Mouse (Mus musculus) hindbrain, embryonic 16.5 days (tissue): ENCODE results near the gene Nedd8. TPM values are rescaled to one million over a fixed set of nuclear protein-coding genes. Genes with fewer than 3 reads are reported as not detected.
A peak's percentile ranks its signal among the peaks of the same experiment; 100 is the strongest.

Source experiments
- ATAC-seq: fragments of 200-750 bp; cut with Nextera tagmentation; 2 replicates; pipeline ENCODE4 v1.8.0; 2017; ENCODE audit warnings: moderate TSS enrichment, moderate library complexity
- H3K27ac ChIP-seq: fragments of 300-500 bp; sonication (generic); 2 replicates; pipeline ENCODE4 v1.5.1; 2014; ENCODE audit warnings: low read depth, mild to moderate bottlenecking, control low read depth, low read length, moderate library complexity
- H3K27me3 ChIP-seq: fragments of 300-500 bp; sonication (generic); replicated peaks from 2 replicates; pipeline ENCODE4 v1.6.1; 2014; ENCODE audit warnings: low read length; ENCODE audit not compliant: control insufficient read depth, insufficient read depth
- H3K36me3 ChIP-seq: fragments of 300-500 bp; sonication (generic); 2 replicates; pipeline ENCODE4 v1.6.1; 2014; ENCODE audit warnings: mild to moderate bottlenecking, low read length, moderate library complexity, mixed read lengths; ENCODE audit not compliant: control insufficient read depth, insufficient read depth
- H3K4me1 ChIP-seq: fragments of 300-500 bp; sonication (generic); 2 replicates; pipeline ENCODE4 v1.6.1; 2014; ENCODE audit warnings: low read depth, low read length; ENCODE audit not compliant: control insufficient read depth, insufficient read depth
- H3K4me2 ChIP-seq: fragments of 300-500 bp; sonication (generic); 2 replicates; pipeline ENCODE4 v1.6.1; 2014; ENCODE audit warnings: mild to moderate bottlenecking, low read length, control low read depth, moderate library complexity
- H3K4me3 ChIP-seq: fragments of 300-500 bp; sonication (generic); 2 replicates; pipeline ENCODE4 v1.5.1; 2014; ENCODE audit warnings: mild to moderate bottlenecking, low read length, control low read depth, moderate library complexity
- H3K9ac ChIP-seq: fragments of 300-500 bp; sonication (generic); 2 replicates; pipeline ENCODE4 v1.6.1; 2014; ENCODE audit warnings: low read depth, mild to moderate bottlenecking, control low read depth, low read length, moderate library complexity
- H3K9me3 ChIP-seq: fragments of 300-500 bp; sonication (generic); 2 replicates; pipeline ENCODE4 v1.6.1; 2014; ENCODE audit warnings: mild to moderate bottlenecking, low read length, moderate library complexity; ENCODE audit not compliant: control insufficient read depth
- WGBS: fragments of 180-500 bp; shearing (Covaris S2); extraction: QIAGEN DNeasy Blood & Tissue Kit; methylation state at CpG from one replicate; pipeline ENCODE4 v1.1.7; 2014; 5-methylcytosine and 5-hydroxymethylcytosine counted together
- polyA plus RNA-seq: library from polyadenylated mRNA; unstranded; fragments of >200 nt; fragmentation: Nextera tagmentation; extraction: Ambion mirVana; gene quantifications from 2 replicates; pipeline ENCODE4 v1.2.1, GENCODE M21; 2015

The Nedd8 gene
- polyA plus RNA-seq, 1 experiment from 2014 or later = 599 TPM

- H3K4me2 ChIP-seq = no peak within 1 kb of the TSS
- H3K36me3 ChIP-seq = no peaks in the 10 kb centered on the region
- H3K9me3 ChIP-seq = no peaks in the 10 kb centered on the region
- no peaks in the 10 kb centered on the region for H3K27me3 ChIP-seq
- WGBS = 94% methylated on average over 2 of the region's 2 CpGs
- no peak within 1 kb of the TSS for H3K27ac ChIP-seq
- H3K4me3 ChIP-seq = no peak within 1 kb of the TSS
- peaks cover 2% of the 10 kb centered on the region for H3K4me1 ChIP-seq
- no peak within 1 kb of the TSS for H3K9ac ChIP-seq
- ATAC-seq = no peak
Observed at GRCm38 (mm10) chr14:55649884-55650283, 22.0 kb downstream of the Nedd8 start, which contains the start of gene Tssk4. Gene Tssk4, plus strand, starts transcription at chr14:55650184.

- Histone ChIP-seq H3K9me3 (no peaks in the 10 kb centered on the region), H3K27ac (no peak overlapping the region), H3K9ac (peak overlapping the region; percentile 85), H3K36me3 (peaks cover 8% of the 10 kb centered on the region), H3K4me3 (peak overlapping the region; percentile 84), H3K27me3 (no peaks in the 10 kb centered on the region), H3K4me2 (peak overlapping the region; percentile 87), H3K4me1 (peaks cover 18% of the 10 kb centered on the region)
- ATAC-seq = no peak
- 28% methylated on average over 17 of the region's 17 CpGs for WGBS
Observed at GRCm38 (mm10) chr14:55644261-55644888, 27.5 kb downstream of the Nedd8 start.

DNA sequence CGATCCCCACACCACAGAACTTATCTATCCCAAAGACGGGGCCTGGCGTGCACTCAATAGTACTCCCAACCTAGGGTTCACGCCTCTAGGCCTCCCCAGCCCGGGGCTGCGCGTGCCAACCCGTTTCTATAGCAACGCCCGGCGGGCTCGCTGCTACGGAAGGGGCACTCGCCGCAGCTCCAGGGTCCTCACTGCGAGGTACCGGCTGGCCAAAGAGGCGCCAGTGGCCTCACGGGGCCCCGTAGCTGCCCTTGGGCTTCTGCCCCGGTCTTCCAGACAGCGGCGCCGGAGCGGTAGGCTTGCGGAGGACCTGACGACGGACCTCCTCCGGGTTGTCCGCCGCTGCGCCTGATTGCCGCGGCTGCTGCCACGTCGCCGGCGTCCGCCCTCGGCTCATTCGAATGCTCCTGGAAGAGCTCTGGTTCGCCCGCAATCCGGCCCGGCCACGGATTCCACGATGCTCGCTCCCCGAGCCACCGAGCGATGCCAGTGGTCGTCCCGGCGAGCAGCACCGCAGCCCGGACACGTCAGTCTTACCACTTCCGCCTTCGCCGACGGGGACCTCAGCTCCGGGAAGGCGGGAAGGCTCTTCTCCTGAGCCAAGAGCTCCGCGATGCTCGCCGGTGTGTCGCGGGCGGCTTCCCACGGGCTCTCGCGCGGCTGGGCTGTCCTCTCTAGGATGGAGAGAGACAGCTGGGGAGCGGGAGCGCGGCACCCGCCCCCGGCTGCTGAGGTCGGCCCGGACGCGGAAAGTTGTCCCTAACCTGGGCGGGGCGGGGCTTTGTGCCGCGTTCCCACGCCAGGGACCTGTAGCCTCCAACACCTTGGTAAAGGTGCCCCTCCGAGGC is 28.6 kb downstream of the Nedd8 start, which contains the start of gene Tm9sf1:
Gene Tm9sf1 (minus strand): TSS at position 747 of the 848 bp plus-strand sequence.
- Histone ChIP-seq H3K9ac (peak within 1 kb of the TSS; percentile 85), H3K4me1 (peaks cover 18% of the 10 kb centered on the region), H3K27ac (peak within 1 kb of the TSS; percentile 96), H3K4me3 (peak within 1 kb of the TSS; percentile 84), H3K9me3 (no peaks in the 10 kb centered on the region), H3K27me3 (no peaks in the 10 kb centered on the region), H3K4me2 (peak within 1 kb of the TSS; percentile 87), H3K36me3 (peaks cover 10% of the 10 kb centered on the region)
- ATAC-seq = peak; percentile 92
- under 1% methylated on average over 84 of the region's 89 CpGs for WGBS

DNA sequence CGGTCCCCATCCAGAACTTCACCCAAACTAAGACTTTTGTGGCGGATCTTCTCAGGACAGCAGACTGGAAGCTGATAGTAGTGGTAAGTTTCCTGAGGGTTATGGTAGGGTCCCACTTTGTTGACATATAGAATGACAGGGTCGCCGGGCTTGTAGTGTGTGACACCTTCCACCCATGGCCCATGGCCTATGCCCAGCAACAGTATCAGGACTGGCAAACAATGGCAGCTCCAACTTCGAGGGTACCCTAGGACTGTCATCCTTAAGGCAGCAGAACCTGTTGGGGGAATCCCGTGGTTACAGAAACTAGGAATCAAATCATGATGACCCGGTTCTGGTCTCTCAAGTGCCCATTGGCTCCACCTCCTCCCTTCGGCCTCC is 29.3 kb downstream of the Nedd8 start:
- Histone ChIP-seq H3K9ac (peak overlapping the region; percentile 85), H3K36me3 (peaks cover 16% of the 10 kb centered on the region), H3K27ac (peak overlapping the region; percentile 96), H3K4me2 (peak overlapping the region; percentile 87), H3K4me3 (peak overlapping the region; percentile 84), H3K27me3 (no peaks in the 10 kb centered on the region), H3K9me3 (no peaks in the 10 kb centered on the region), H3K4me1 (peaks cover 18% of the 10 kb centered on the region)
- ATAC-seq = peak; percentile 24; the same call in 1 of the 2 replicates
- 21% methylated on average over 8 of the region's 8 CpGs for WGBS

DNA sequence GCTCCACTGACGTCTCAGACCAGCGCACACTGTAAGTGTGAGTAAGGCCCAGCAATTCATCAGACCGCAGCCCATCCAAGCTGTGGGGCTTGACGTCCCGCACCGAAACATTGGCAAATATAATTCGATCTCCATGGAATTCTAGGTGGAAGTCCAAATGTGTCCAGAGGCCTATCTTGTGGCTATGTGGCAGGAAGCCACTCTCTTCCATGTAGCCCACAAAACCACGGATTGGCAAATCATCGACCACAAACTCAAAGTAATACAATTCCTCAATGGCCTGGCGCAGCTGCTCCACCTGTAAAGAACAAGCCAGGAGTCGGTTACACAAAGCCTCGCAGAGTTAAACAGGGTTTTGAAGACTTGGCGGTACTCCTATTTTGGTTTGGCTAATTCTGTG is 30.6 kb downstream of the Nedd8 start:
- H3K4me3 ChIP-seq = no peak overlapping the region
- peaks cover 17% of the 10 kb centered on the region for H3K36me3 ChIP-seq
- no peak overlapping the region for H3K4me2 ChIP-seq
- 95% methylated on average over 13 of the region's 13 CpGs for WGBS
- no peak overlapping the region for H3K27ac ChIP-seq
- H3K9me3 ChIP-seq = no peaks in the 10 kb centered on the region
- H3K9ac ChIP-seq = no peak overlapping the region
- H3K27me3 ChIP-seq = no peaks in the 10 kb centered on the region
- ATAC-seq = no peak
- peaks cover 19% of the 10 kb centered on the region for H3K4me1 ChIP-seq

GRCm38 (mm10) chr14:55640816-55641215 is 31.1 kb downstream of the Nedd8 start:
- 97% methylated on average over 14 of the region's 14 CpGs for WGBS
- peaks cover 23% of the 10 kb centered on the region for H3K4me1 ChIP-seq
- H3K4me3 ChIP-seq = no peak overlapping the region
- peaks cover 17% of the 10 kb centered on the region for H3K36me3 ChIP-seq
- no peaks in the 10 kb centered on the region for H3K27me3 ChIP-seq
- H3K9me3 ChIP-seq = no peaks in the 10 kb centered on the region
- no peak overlapping the region for H3K4me2 ChIP-seq
- ATAC-seq = no peak
- H3K9ac ChIP-seq = no peak overlapping the region
- H3K27ac ChIP-seq = no peak overlapping the region

DNA sequence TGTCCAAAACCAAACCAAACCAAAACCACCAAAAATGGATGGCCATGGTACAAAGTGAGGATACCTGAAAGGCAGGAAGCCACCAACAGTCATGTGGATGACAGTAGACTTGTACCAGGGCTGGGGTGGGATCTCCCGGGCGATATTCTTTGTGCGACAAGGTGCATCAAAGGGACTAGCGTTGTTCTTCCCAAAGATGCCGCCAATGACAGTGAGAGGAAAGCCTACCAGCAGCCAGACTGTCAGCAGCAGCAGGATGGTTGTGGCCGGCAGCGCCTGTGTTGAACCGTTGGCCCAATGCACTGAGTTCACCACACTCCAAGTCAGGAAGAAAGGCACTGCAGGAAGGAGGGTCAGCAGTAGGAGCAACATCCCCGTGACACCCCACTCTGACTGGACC is 34.1 kb downstream of the Nedd8 start, which contains the start of gene Gm49378:
Gene Gm49378 (minus strand): TSS at position 101 of the 400 bp plus-strand sequence.
- Histone ChIP-seq H3K4me2 (no peak within 1 kb of the TSS), H3K9ac (no peak within 1 kb of the TSS), H3K36me3 (peaks cover 27% of the 10 kb centered on the region), H3K27ac (no peak within 1 kb of the TSS), H3K9me3 (no peaks in the 10 kb centered on the region), H3K4me1 (peaks cover 18% of the 10 kb centered on the region), H3K27me3 (no peaks in the 10 kb centered on the region), H3K4me3 (no peak within 1 kb of the TSS)
- no peak for ATAC-seq
- 96% methylated on average over 9 of the region's 9 CpGs for WGBS

DNA sequence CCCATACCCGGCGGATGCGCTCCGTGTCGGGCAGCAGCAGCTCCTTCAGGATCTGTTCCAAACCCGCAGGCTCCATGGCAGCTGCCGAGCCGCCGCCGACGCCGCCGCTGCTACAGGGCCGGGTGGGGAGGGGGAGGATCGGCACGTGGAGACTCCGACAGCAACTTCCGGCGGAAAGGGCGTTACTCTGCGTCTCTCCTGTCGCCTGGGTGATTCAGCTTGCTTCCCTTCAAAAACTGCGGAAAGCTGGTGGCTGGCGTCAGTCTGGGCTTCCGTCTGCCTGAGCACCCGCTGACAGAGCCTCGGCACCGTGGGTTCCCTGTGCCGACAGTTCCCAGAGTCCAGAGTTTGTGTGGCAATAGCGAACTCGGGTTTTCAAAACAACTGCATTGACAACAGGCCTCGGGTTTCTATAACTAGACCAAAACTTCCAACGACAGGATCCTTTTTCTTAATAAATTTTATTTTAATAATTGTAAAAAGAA is 36.4 kb downstream of the Nedd8 start, which contains the start of gene Ipo4:
Gene Ipo4 (minus strand): TSS at position 435 of the 485 bp plus-strand sequence.
- ATAC-seq = peak; percentile 91
- peak within 1 kb of the TSS; percentile 77 for H3K4me2 ChIP-seq
- H3K4me1 ChIP-seq = peaks cover 11% of the 10 kb centered on the region
- H3K9me3 ChIP-seq = no peaks in the 10 kb centered on the region
- H3K27ac ChIP-seq = peak within 1 kb of the TSS; percentile 74
- peak within 1 kb of the TSS; percentile 75 for H3K9ac ChIP-seq
- WGBS = 1% methylated on average over 29 of the region's 33 CpGs
- peaks cover 43% of the 10 kb centered on the region for H3K36me3 ChIP-seq
- peak within 1 kb of the TSS; percentile 61 for H3K4me3 ChIP-seq
- H3K27me3 ChIP-seq = no peaks in the 10 kb centered on the region
